Mouse (Mus musculus): ENCODE results near the gene Zkscan2. TPM values are rescaled to one million over a fixed set of nuclear protein-coding genes. Genes with fewer than 3 reads are reported as not detected.

The Zkscan2 gene
- 17.8 and 27.4 TPM in 2 replicates for total RNA-seq (2014; rRNA removed)
- 3.7 and 5.9 TPM in 2 replicates for polyA plus RNA-seq (2015; fragmentation: Nextera tagmentation; extraction: Ambion mirVana)

- WGBS = 4% methylated on average over 64 of the region's 71 CpGs
- Histone ChIP-seq H3K4me3 (ENCODE audit: low read depth, low read length) (peak within 1 kb of the TSS; percentile 82), H3K27ac (ENCODE audit: low read depth, low read length) (peak within 1 kb of the TSS; percentile 97), H3K36me3 (ENCODE audit: insufficient read depth) (peaks cover 9% of the 10 kb centered on the region), H3K4me2 (ENCODE audit: low read depth) (peak within 1 kb of the TSS; percentile 94), H3K9me3 (ENCODE audit: low read length) (no peaks in the 10 kb centered on the region), H3K4me1 (ENCODE audit: insufficient read depth) (peaks cover 19% of the 10 kb centered on the region), H3K27me3 (ENCODE audit: insufficient read depth, low read length) (no peaks in the 10 kb centered on the region), H3K9ac (peak within 1 kb of the TSS; percentile 85)
- DNase-seq (peak; percentile 98), ATAC-seq (peak; percentile 98)
- TF ChIP-seq CTCF (IDR thresholded peaks at IDR 0.05; ENCODE audit: low read depth) = peak; percentile 59
These were observed at the start of gene Zkscan2 for GRCm38 (mm10) chr7:123500239-123501219. Gene Zkscan2, minus strand, starts transcription at chr7:123500449.

- 91% methylated on average over 3 of the region's 3 CpGs for WGBS
- peaks cover 10% of the 10 kb centered on the region; the same call in 1 of the 2 replicates for H3K9me3 ChIP-seq (ENCODE audit: low read length)
- no peak for TF ChIP-seq CTCF (IDR thresholded peaks at IDR 0.05; ENCODE audit: low read depth)
- H3K4me1 ChIP-seq (ENCODE audit: insufficient read depth) = 0 out of 2 replicates have a peak, but pooled peaks cover 6% of the 10 kb centered on the region
- no peak overlapping the region for H3K4me2 ChIP-seq (ENCODE audit: low read depth)
- no peak overlapping the region for H3K4me3 ChIP-seq (ENCODE audit: low read depth, low read length)
- DNase-seq (no peak), ATAC-seq (no peak)
- no peaks in the 10 kb centered on the region for H3K27me3 ChIP-seq (ENCODE audit: insufficient read depth, low read length)
- H3K36me3 ChIP-seq (ENCODE audit: insufficient read depth) = no peaks in the 10 kb centered on the region
- H3K27ac ChIP-seq (ENCODE audit: low read depth, low read length) = no peak overlapping the region
- no peak overlapping the region for H3K9ac ChIP-seq
These were observed 28.9 kb upstream of the Zkscan2 start for GRCm38 (mm10) chr7:123529190-123529589.

GRCm38 (mm10) chr7:123525761-123526160 lies 25.5 kb upstream of the Zkscan2 start:
- H3K4me3 ChIP-seq (ENCODE audit: low read depth, low read length) = no peak overlapping the region
- H3K36me3 ChIP-seq (ENCODE audit: insufficient read depth) = no peaks in the 10 kb centered on the region
- H3K4me1 ChIP-seq (ENCODE audit: insufficient read depth) = 0 out of 2 replicates have a peak, but pooled peaks cover 6% of the 10 kb centered on the region
- no peaks in the 10 kb centered on the region for H3K9me3 ChIP-seq (ENCODE audit: low read length)
- ATAC-seq (no peak), DNase-seq (no peak)
- no peak overlapping the region for H3K9ac ChIP-seq
- WGBS = 78% methylated on average over 10 of the region's 10 CpGs
- no peaks in the 10 kb centered on the region for H3K27me3 ChIP-seq (ENCODE audit: insufficient read depth, low read length)
- H3K27ac ChIP-seq (ENCODE audit: low read depth, low read length) = no peak overlapping the region
- no peak for TF ChIP-seq CTCF (IDR thresholded peaks at IDR 0.05; ENCODE audit: low read depth)
- no peak overlapping the region for H3K4me2 ChIP-seq (ENCODE audit: low read depth)

- Histone ChIP-seq H3K9me3 (ENCODE audit: low read length) (no peaks in the 10 kb centered on the region), H3K4me3 (ENCODE audit: low read depth, low read length) (no peak overlapping the region), H3K27me3 (ENCODE audit: insufficient read depth, low read length) (no peaks in the 10 kb centered on the region), H3K27ac (ENCODE audit: low read depth, low read length) (no peak overlapping the region), H3K4me2 (ENCODE audit: low read depth) (0 out of 2 replicates have a peak overlapping the region, but pooled peaks have one; percentile 27), H3K4me1 (ENCODE audit: insufficient read depth) (0 out of 2 replicates have a peak, but pooled peaks cover 6% of the 10 kb centered on the region), H3K9ac (no peak overlapping the region), H3K36me3 (ENCODE audit: insufficient read depth) (no peaks in the 10 kb centered on the region)
- peak; percentile 93 for TF ChIP-seq CTCF (IDR thresholded peaks at IDR 0.05; ENCODE audit: low read depth)
- ATAC-seq (peak; percentile 74), DNase-seq (peak; percentile 92)
- WGBS = 19% methylated on average over 8 of the region's 8 CpGs
These were observed 24.1 kb upstream of the Zkscan2 start for GRCm38 (mm10) chr7:123524218-123524861.

GRCm38 (mm10) chr7:123507946-123508345 lies 7.7 kb upstream of the Zkscan2 start:
- Histone ChIP-seq H3K36me3 (ENCODE audit: insufficient read depth) (no peaks in the 10 kb centered on the region), H3K9ac (no peak overlapping the region), H3K27ac (ENCODE audit: low read depth, low read length) (no peak overlapping the region), H3K4me3 (ENCODE audit: low read depth, low read length) (no peak overlapping the region), H3K9me3 (ENCODE audit: low read length) (no peaks in the 10 kb centered on the region), H3K27me3 (ENCODE audit: insufficient read depth, low read length) (no peaks in the 10 kb centered on the region), H3K4me1 (ENCODE audit: insufficient read depth) (no peaks in the 10 kb centered on the region), H3K4me2 (ENCODE audit: low read depth) (no peak overlapping the region)
- ATAC-seq = no peak
- no peak for TF ChIP-seq CTCF (IDR thresholded peaks at IDR 0.05; ENCODE audit: low read depth)
- WGBS = 43% methylated on average over 7 of the region's 7 CpGs
- no peak for DNase-seq

GRCm38 (mm10) chr7:123503358-123503757 lies 3.1 kb upstream of the Zkscan2 start:
- 29% methylated on average over 1 of the region's 1 CpGs for WGBS
- TF ChIP-seq CTCF (IDR thresholded peaks at IDR 0.05; ENCODE audit: low read depth) = no peak

More at GRCm38 (mm10) chr7:123503358-123503757, 3.1 kb upstream of the Zkscan2 start:
- ATAC-seq (no peak), DNase-seq (no peak)
- Histone ChIP-seq H3K27ac (ENCODE audit: low read depth, low read length) (no peak overlapping the region), H3K4me3 (ENCODE audit: low read depth, low read length) (no peak overlapping the region), H3K36me3 (ENCODE audit: insufficient read depth) (no peaks in the 10 kb centered on the region), H3K9me3 (ENCODE audit: low read length) (no peaks in the 10 kb centered on the region), H3K27me3 (ENCODE audit: insufficient read depth, low read length) (no peaks in the 10 kb centered on the region), H3K4me2 (ENCODE audit: low read depth) (no peak overlapping the region), H3K4me1 (ENCODE audit: insufficient read depth) (peaks cover 18% of the 10 kb centered on the region), H3K9ac (no peak overlapping the region)

All from forebrain, postnatal 0 days (tissue).